Mouse (Mus musculus) testis, adult 2 months (tissue): ENCODE measurements around the gene Zdhhc21.

Source experiments
- CTCF ChIP-seq: fragments of 200-500 bp; IDR thresholded peaks from 2 replicates; pipeline ENCODE4 v1.5.1; 2012; ENCODE audit warnings: low read depth, mild to moderate bottlenecking, inconsistent platforms, low read length, moderate library complexity; ENCODE audit not compliant: control insufficient read depth, insufficient read depth, insufficient replicate concordance
- POLR2A ChIP-seq: fragments of 200-500 bp; IDR thresholded peaks from 2 replicates; pipeline ENCODE4 v1.6.1; 2012; ENCODE audit warnings: low read depth, mild to moderate bottlenecking, inconsistent platforms, low read length, moderate library complexity; ENCODE audit not compliant: control insufficient read depth

DNA sequence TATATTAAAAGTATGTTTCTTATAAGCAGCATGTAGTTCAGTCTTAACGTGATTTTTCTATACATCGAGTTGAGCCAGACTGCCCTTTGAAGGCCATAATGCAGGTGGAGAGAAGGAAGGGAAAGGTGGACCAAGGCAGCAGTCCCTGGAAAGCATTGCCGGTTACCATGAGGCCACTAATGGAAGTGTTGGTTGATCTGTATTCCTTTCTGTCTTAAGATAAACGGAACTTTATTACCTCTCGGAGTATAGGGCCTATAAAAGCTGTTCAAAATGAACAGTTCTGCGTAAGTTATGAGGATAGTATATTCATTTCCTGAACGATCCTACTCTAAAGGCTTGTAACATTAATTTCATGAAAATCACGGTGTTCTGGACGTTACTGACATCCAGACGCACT, 35.5 kb upstream of the Zdhhc21 start:
- TF ChIP-seq CTCF: no peak
- TF ChIP-seq POLR2A: no peak
